Mouse (Mus musculus) bone marrow macrophage, adult 2 months (primary cell): ENCODE results near the gene Aldh6a1.

ENCODE experiments used
- CTCF ChIP-seq: IDR thresholded peaks from 2 replicates; pipeline ENCODE4 v1.5.1; 2012; ENCODE audit warnings: low read depth, mild to moderate bottlenecking, low read length, moderate library complexity
- POLR2A ChIP-seq: IDR thresholded peaks from 2 replicates; pipeline ENCODE4 v1.6.1; 2012; ENCODE audit warnings: mild to moderate bottlenecking, low read depth, low read length, borderline replicate concordance

- TF ChIP-seq CTCF (no peak), POLR2A (no peak)
Observed at GRCm38 (mm10) chr12:84407259-84407658, 43.5 kb downstream of the Aldh6a1 start.
